Mouse (Mus musculus) T-helper 2 cell (primary cell): ENCODE measurements around the gene Magi2.

Source experiments
- in situ Hi-C: fragments of 300-600 bp; cut with MboI, MseI; formaldehyde crosslinking; loops from one replicate; pipeline ENCODE4 v1.15.1; 2025; ENCODE audit warnings: high pct_unique_total_duplicates

Magi2 gene

DNA sequence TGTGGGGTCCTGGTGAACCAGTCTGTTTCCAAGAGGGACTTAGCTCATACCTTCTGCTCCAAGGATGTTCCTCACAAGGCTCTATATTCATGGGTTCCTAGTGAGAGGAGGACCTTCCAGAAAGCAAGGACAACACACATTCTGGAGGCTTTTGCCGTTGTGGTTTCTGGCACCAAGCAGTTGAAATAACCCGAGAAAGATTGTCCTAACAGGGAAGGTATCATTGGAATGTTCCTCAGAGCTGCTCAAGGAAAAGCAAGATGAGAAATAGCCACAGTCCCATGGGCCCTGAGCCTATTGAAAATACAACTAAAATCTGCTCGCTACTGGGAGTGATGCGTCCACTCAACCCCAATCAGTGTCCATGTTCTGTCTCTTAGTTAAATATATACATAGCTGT lies 1353.8 kb downstream of the Magi2 start:
- in situ Hi-C loops = no loop called here

DNA sequence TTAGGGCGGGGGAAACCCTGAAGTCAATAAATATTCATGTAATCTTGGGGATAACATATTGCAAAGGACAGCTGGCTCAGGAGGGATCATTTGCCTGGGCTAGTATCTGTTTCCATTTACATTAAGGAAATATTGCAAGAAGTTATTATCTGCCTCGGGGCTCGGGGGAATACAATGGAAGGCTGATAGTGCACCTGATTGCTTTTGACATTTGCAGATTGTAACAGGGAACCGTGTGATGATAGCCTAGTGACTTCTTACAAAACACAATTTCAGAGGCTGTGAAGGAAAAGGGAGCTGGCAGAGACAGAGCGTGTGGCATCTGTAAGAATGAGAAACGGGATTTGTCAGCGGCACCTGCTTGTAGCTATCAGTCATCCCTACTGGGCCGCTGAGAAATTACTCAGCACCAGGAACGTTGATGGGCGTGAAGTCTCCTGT lies 1356.2 kb downstream of the Magi2 start:
- in situ Hi-C loops = no loop called here

GRCm38 (mm10) chr5:20583639-20584038 lies 1356.8 kb downstream of the Magi2 start:
- in situ Hi-C loops = no loop called here

DNA sequence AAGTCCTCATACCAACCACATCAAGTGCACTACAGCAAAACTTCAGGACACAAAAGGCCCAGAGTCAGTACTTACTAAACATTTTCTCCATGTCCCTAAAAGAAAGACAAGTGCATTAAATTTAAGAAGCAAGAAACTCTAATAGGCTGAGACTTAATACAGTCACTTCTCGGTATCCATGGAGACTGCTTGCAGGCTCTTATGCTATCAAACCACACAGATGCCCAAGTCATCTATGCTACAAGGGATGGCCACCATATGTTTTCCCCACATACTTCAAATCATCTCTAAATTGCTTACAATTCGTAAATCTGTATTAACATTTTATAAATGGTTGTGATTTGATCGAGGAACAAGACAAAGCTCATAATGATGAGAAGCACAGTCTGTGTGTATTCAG lies 1357.9 kb downstream of the Magi2 start:
- in situ Hi-C loops = no loop called here

- in situ Hi-C loops = no loop called here
Measured at GRCm38 (mm10) chr5:20589731-20590130, 1362.9 kb downstream of the Magi2 start.

GRCm38 (mm10) chr5:20598196-20598595 lies 1371.4 kb downstream of the Magi2 start:
- in situ Hi-C loops = no loop called here

DNA sequence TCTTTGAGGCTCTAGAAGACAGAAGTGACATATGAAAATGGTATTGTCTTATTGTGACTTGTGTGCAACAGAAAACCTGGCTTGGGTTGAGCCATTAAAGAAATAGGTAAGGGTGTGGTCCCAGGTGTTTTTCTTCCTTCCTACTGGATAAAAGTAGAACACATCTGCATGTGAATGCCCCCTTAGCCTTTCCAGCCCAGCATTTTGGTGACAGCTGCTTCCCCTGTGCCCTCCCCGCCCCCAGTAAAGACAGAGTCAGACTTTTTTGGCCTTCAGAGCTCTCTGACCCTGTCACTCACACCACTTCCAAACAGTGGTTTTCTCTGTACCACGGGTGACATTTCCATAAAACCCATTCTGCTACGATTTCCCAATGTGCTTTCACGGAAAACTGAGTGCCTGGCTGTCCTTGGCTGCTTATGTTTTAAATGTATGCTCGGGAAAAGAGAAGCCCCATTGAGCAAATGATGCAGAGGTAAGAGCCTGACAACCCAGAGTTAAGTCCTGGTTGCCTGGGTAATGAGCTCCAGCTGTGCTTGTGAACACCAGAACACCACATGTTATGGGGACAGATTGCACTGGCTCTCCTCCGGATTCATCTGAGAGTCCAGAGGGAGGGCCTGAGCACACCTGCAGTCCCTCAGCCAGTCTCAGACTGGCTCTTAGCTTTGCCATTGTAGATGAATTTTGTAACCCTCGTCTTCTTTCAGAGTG lies 1377.1 kb downstream of the Magi2 start:
- in situ Hi-C loops = loop anchor here (10.0 kb wide), 1 partner anchor 129 kb away; no protein-coding TSS in a partner anchor

GRCm38 (mm10) chr5:20606497-20606896 lies 1379.7 kb downstream of the Magi2 start:
- in situ Hi-C loops = loop anchor here (10.0 kb wide), 1 partner anchor 132 kb away; no protein-coding TSS in a partner anchor

DNA sequence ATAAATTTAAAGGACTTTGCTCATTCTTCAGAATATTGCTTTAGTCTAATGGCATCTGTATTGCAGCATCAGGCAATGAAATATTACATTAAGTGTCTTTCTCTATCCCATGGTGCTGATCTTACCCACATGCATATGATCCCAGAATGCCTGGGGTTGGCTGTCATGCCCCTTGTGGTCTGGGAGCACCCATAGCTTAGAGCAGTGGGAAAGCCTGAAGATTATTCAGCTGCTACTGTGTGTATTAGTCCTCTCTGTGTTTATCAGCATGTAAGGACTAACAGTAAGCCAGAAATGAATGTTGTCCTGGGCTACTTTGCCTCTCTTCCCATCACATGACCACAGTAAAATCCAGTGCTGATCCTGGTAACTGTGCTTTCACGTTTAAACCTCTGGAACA lies 1380.7 kb downstream of the Magi2 start:
- in situ Hi-C loops = loop anchor here (10.0 kb wide), 1 partner anchor 133 kb away; no protein-coding TSS in a partner anchor

DNA sequence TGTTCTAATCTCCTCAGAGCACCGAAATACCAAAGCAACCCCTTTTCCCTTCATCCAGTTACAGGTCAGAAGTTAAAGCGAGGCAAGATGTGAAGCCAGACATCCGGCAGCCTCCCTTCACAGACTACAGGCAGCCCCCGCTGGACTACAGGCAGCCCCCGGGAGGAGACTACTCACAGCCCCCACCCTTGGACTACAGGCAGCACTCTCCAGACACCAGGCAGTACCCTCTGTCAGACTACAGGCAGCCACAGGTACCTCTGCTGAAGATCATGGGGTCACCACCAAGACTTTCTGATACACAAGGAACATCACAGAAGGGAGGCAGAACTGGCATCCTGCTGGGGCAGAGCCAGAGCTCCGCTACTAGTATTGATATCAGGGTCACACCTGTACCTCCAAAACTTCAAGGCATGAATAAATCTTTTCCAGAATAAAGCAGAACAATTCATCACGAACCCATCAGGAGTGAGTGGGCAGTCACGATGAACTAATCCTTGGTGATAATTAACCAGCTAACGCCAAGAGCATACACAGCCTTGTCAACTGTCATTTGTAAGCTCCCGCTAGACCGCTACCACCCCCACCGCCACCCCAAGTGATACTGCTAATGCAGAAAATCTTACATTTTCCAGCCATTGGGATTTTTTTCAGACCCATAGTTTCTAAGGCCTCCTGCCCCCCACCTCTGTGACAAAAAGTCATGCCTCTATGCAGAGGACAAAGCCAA lies 1382.5 kb downstream of the Magi2 start:
- in situ Hi-C loops = loop anchor here (10.0 kb wide), 1 partner anchor 135 kb away; no protein-coding TSS in a partner anchor

GRCm38 (mm10) chr5:20610640-20611039 lies 1383.8 kb downstream of the Magi2 start:
- in situ Hi-C loops = no loop called here

- in situ Hi-C loops = no loop called here
Measured at GRCm38 (mm10) chr5:20612616-20613015, 1385.8 kb downstream of the Magi2 start.

DNA sequence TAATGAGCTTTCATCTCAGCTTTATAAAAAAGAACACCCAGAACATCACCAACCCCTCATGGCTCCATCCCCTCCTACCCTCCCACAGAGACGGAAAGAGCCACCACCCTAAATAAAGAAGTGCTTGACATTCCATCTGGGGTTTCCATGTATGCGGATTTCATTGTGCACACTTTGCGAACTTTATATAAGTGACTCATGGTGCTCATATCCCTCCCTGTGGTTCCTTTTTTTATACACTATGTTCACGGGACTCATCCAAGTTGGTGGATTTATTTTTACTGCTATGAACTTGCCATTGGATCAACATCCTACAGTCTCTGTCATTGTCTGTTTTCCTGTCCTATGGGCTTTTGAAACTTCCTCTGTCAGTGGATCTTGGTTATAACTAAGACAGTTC lies 1388.1 kb downstream of the Magi2 start:
- in situ Hi-C loops = no loop called here

GRCm38 (mm10) chr5:20620596-20621511 lies 1394.0 kb downstream of the Magi2 start:
- in situ Hi-C loops = no loop called here

GRCm38 (mm10) chr5:20622417-20622816 lies 1395.6 kb downstream of the Magi2 start:
- in situ Hi-C loops = no loop called here

DNA sequence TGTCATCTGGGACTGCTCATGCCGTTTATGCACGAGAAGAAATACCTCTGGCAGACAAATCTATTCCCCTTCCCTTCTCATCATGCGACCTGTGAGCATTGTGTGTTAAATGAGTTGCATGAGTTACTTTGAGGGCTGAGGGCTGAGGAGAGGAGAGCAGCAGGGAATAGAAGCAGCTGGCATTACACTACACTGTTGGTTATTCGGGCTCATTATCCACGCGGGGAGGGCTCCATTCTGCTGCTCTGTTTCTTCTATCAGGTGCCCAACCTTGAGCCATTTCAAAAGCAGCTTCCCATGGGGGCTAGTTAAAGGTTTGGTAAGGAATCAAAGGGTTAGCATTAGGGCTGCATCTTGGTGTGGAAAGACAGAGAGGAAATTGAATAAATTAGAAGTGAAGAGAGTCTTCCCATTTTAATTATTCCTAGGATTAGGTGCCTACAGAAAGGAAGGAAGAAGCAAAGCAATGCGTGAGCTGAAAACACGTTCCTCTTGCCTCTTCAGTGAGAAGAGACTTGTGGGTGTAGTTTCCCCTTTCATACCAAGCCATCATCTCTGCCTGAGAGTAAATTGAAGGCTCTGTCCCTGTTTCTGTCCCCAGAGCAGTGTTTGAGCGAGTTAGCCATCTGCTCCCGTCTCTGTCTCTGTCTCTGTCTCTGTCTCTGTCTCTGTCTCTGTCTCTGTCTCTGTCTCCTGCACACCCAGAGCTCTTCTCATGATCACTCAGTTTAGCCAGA lies 1396.2 kb downstream of the Magi2 start:
- in situ Hi-C loops = no loop called here

GRCm38 (mm10) chr5:20625117-20625516 lies 1398.3 kb downstream of the Magi2 start:
- in situ Hi-C loops = no loop called here

- in situ Hi-C loops = no loop called here
Measured at GRCm38 (mm10) chr5:20628954-20629601, 1402.2 kb downstream of the Magi2 start.

- in situ Hi-C loops = no loop called here
Measured at GRCm38 (mm10) chr5:20634046-20634769, 1407.4 kb downstream of the Magi2 start.

DNA sequence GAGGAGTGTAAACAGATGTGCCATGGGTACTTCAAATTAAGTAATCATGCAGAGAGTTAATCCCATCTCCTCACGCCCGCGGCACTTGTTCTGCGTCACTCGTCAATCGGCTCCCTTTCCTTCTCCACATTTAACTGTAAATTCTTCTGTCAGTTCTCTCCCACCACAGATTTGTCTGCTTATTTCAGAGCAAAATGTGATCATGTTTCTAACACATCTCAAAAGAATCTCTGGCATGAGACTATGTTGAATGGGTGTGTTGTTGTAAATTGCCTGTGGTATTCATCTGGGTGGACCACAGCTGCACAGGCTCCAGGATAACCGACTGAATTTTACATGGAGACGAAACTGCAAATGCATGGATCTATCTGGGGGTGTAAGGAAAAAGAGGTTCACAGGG lies 1408.0 kb downstream of the Magi2 start:
- in situ Hi-C loops = no loop called here
